Mouse (Mus musculus) A20 (cell line): ENCODE results near the gene Rtl10.

Source experiments
- DNase-seq: peaks from one replicate; pipeline ENCODE4 v3.0.0-alpha.2; 2011; ENCODE audit warnings: low read depth, low spot score

Gene Rtl10

DNA sequence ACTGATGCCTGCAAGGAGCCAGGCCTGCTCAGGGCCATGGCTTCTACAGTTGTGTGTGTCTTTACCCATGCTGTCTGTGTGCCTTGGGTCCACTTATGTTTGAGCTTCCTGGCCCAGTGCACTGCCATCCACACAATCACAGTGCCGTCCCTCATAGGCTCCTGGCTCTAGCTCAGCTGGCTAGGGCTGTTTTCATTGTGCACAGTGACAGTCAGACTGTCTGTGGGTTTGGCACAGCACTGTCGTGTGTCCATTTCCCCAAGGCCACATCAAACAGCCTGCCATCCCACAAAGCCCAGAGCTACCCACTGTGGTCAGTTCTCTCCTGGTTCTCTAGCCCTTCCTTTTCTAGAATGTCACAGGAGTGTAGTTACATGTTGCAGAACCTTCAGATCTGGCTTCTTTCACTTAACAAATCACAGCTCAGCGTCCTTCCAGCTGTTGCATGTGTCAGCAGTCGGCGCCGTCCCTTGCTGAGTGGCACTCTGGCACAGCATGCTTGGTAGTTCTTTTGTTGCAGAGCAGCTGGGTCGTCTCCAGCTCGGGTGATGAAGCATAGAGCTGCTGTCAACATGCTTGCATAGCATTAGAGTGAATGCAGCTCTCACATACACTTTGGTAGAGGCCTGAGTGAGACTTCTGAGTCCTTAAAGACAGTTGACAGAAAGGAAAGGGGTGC, 44.6 kb downstream of the Rtl10 start:
- DNase-seq, result no peak

DNA sequence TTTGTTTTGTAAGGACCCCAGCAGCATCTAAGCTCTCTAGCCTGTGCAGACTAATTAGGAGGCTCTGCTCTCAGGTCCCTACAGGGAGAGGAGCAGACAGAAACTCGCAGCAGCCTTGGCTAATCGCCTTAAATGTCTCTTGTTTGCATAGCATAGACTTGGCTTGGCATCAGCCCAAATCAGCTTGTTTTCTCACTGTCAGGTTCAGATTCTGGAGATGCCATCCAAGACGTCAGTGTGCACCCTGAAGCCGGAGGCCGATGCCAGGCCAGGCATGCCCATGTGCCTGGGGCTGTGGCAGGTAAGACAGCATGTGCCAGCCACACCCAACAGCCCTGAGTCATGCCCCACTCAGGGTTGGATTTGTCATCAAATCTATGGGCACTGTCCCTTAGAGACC, 49.2 kb downstream of the Rtl10 start:
- no peak for DNase-seq
